Mouse (Mus musculus) left cerebral cortex, adult 18-20 months (tissue): ENCODE data around the gene Max. TPM values are rescaled to one million over a fixed set of nuclear protein-coding genes. Genes with fewer than 3 reads are reported as not detected.

Experiments
- DNase-seq, 2 experiments: peaks; one replicate each; pipeline ENCODE4 v3.0.0; 2021 to 2022; ENCODE audit warnings: low spot score in 2 of 2, mixed read lengths in 1 of 2
- total RNA-seq, 2 experiments: library from RNA; stranded (reverse); gene quantifications; 2 replicates each; pipeline ENCODE4 v1.2.3; 2021

The Max gene
- total RNA-seq, 2 experiments from 2014 or later: 78.0 to 79.7 TPM

- DNase-seq: no peak
These were observed 38.9 kb downstream of the Max start for GRCm38 (mm10) chr12:76923118-76923517.

- no peak for DNase-seq
These were observed 41.0 kb downstream of the Max start for GRCm38 (mm10) chr12:76920990-76921389.

DNA sequence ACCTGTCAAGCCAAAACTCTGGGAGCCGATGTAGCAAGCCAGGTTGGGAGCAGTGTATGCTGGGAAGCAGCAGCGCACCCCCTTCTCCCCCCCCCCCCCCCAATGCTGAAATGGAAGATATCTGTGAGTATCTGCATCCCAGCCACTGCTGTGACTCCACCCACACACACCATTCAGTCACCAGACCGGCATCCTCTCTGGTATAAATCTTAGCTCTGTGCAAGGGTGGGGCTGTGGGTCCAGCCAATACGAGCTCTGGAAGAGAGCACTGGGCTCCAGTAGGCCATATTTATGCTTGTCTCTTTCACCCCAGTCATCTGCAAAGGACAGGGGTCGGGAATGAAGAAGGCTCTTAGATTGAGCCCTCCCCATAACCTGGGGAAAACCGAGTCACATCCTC is 41.6 kb downstream of the Max start:
- no peak for DNase-seq

- no peak for DNase-seq
These were observed 43.1 kb downstream of the Max start for GRCm38 (mm10) chr12:76918855-76919254.

- no peak for DNase-seq
These were observed 43.9 kb downstream of the Max start for GRCm38 (mm10) chr12:76918113-76918512.

GRCm38 (mm10) chr12:76916163-76916562 is 45.8 kb downstream of the Max start:
- DNase-seq: no peak

DNA sequence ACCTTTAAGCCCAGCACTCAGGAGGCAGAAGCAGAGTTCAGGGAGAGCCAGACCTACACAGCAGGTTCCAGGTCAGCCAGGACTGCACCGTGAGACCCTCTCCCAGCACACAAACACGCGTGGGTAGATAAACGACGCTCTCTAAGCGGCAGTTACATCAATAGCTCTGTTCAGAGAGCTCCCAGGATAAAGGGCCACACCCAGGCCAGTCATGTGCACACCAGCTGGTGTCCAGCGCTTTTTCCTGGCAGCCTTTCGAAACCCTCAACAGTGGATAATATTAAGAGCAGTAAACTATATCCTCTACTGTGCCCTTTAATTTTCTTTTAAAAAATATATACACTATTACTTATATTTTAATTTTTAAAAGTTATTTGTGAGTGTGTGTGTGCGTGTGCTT is 49.8 kb downstream of the Max start:
- DNase-seq: no peak

DNA sequence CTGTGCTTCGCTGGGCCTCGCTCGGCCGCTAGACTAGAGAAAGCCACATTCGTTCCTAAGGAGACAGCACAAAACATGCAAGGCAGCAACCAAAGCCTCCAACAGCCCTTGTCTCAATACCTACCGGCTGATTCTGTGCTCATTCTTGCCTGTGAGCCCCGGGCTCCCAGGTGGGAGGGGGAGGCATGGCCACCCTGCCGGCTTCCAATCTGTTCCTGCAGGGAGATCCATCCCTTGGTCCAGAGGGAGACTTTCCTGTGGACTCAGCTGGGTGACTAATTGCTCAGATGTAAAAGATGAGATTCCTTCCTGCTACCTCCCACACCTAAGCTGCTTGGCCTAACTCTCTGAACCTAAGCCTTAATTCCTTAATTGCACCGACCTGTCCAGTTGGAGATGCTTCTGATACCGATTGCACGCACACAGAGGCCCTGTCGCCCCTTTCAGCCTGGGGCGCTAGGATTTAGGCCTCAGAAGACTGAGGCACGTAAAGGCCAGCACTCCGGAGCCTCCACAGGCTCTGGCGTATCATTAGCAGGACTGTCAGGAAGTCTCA is 50.8 kb downstream of the Max start:
- no peak for DNase-seq

- no peak for DNase-seq
These were observed 51.6 kb downstream of the Max start for GRCm38 (mm10) chr12:76910258-76910940.

DNA sequence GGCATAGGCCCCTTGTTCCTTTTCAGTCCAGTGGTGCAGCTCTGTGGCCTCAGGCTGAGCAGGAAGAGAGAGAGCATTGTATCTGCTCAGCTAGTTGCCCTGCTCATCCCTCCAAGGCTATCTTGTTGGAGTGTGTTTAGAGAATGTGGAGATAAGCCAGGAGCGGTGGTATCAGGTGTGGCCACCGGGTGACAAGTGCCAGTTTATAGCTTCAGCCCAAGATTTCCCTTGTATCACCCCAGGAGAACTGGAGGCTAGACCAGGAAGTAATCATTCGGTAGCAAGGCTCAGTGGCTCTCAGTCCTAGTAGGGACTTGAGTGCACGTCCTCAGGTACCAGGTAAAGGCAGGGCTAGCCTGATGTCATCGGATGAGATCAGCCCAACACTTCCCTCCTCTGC is 52.8 kb downstream of the Max start:
- DNase-seq: no peak

GRCm38 (mm10) chr12:76906278-76906677 is 55.7 kb downstream of the Max start:
- no peak for DNase-seq

GRCm38 (mm10) chr12:76901508-76902294 is 60.3 kb downstream of the Max start:
- DNase-seq: no peak

- no peak for DNase-seq
These were observed 62.6 kb downstream of the Max start for GRCm38 (mm10) chr12:76899261-76899975.

- DNase-seq: no peak
These were observed 63.9 kb downstream of the Max start for GRCm38 (mm10) chr12:76898141-76898540.

DNA sequence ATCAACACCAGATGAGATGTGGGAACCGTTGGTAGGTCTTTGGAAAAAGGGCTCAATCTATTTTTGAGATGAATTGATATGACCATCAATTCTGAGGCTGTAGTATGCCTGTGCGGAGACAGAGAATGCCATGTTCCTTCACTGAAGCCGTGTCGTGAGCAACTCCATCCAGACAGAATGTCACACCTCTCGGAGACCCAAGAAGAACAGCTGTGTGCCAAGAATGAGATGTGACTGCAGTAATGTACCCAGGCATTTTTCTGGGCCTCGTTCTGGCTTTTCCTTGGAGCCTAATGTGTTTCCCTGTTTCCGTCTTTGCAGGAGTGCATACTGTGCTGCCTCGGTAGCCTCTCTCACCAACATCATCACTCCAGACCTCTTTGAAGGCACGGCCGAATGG is 65.0 kb downstream of the Max start:
- no peak for DNase-seq

GRCm38 (mm10) chr12:76896566-76896965 is 65.4 kb downstream of the Max start:
- DNase-seq: no peak

DNA sequence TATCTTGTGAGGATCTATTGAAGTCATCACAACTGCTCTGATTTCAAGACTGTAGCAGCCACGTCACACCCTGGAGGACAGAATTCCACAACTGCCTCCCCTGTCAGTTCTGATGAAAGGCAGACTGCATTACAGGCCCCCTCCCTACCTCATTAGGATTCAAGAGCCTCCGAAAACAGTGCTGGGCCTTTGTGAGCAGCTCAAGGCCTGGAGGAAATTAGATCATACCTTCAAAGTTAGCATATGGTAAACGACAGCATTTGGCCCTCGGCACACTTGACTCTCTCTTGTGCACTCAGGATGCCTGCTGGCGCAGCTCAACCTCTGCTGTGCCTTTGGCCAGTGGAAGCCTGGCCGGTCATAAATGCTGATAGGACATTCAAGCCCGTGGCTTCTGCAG is 66.2 kb downstream of the Max start:
- DNase-seq: no peak

GRCm38 (mm10) chr12:76894792-76895559 is 67.0 kb downstream of the Max start:
- no peak for DNase-seq

- DNase-seq: no peak
These were observed 68.9 kb downstream of the Max start for GRCm38 (mm10) chr12:76892910-76893695.

DNA sequence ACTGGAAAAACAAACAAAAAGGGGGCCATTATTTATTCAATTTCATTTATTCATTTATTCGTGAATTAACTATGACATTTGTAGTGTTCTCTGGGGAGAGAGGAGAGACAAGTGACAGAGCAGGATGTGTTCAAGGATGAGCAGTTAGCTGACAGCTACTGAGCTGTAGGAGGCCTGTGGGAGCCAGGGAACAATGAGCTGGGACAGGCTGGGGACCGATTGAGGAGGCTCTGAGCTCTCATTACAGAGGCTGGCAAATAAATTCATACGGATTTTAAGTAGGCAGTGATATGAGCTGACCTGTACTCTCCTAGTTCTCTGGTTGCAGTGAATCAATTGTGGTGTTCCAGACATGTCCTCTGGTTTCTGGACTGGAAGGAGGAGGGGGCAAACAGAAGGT is 70.8 kb downstream of the Max start:
- no peak for DNase-seq
